Mouse (Mus musculus): Measurements from ENCODE around the gene Tex33. TPM values are rescaled to one million over a fixed set of nuclear protein-coding genes. Genes with fewer than 3 reads are reported as not detected.

Gene Tex33
- polyA plus RNA-seq, 1 experiment, result 0.46 TPM

- Histone ChIP-seq H3K27ac (ENCODE audit: control insufficient read depth, insufficient read depth, low read length) (no peak overlapping the region), H3K4me3 (ENCODE audit: control insufficient read depth, insufficient read depth, low read length) (no peak overlapping the region), H3K4me1 (replicated peaks; ENCODE audit: control insufficient read depth, insufficient read depth, low read length) (no peaks in the 10 kb centered on the region), H3K36me3 (ENCODE audit: control insufficient read depth, insufficient read depth, low read length) (no peaks in the 10 kb centered on the region), H3K27me3 (ENCODE audit: control insufficient read depth, insufficient read depth, low read length) (no peaks in the 10 kb centered on the region)
- 84% methylated on average over 4 of the region's 4 CpGs for WGBS
- TF ChIP-seq POLR2A (IDR thresholded peaks at IDR 0.05; ENCODE audit: control insufficient read depth, extremely low read depth, insufficient read depth, low read length, poor library complexity) (no peak), CTCF (IDR thresholded peaks at IDR 0.05; ENCODE audit: borderline replicate concordance, control insufficient read depth, extremely low read depth, insufficient read depth, low read length, poor library complexity) (no peak)
- DNase-seq, result no peak
Measured at GRCm38 (mm10) chr15:78382115-78382514, 13.6 kb downstream of the Tex33 start.

GRCm38 (mm10) chr15:78380741-78381140, 15.0 kb downstream of the Tex33 start:
- 92% methylated on average over 4 of the region's 4 CpGs for WGBS

GRCm38 (mm10) chr15:78380208-78380607, 15.5 kb downstream of the Tex33 start:
- no peak for DNase-seq
- no peak overlapping the region for H3K4me3 ChIP-seq (ENCODE audit: control insufficient read depth, insufficient read depth, low read length)
- no peaks in the 10 kb centered on the region for H3K27me3 ChIP-seq (ENCODE audit: control insufficient read depth, insufficient read depth, low read length)
- 91% methylated on average over 2 of the region's 2 CpGs for WGBS
- H3K36me3 ChIP-seq (ENCODE audit: control insufficient read depth, insufficient read depth, low read length), result no peaks in the 10 kb centered on the region
- TF ChIP-seq POLR2A (IDR thresholded peaks at IDR 0.05; ENCODE audit: control insufficient read depth, extremely low read depth, insufficient read depth, low read length, poor library complexity) (no peak), CTCF (IDR thresholded peaks at IDR 0.05; ENCODE audit: borderline replicate concordance, control insufficient read depth, extremely low read depth, insufficient read depth, low read length, poor library complexity) (no peak)
- H3K4me1 ChIP-seq (replicated peaks; ENCODE audit: control insufficient read depth, insufficient read depth, low read length), result no peaks in the 10 kb centered on the region
- H3K27ac ChIP-seq (ENCODE audit: control insufficient read depth, insufficient read depth, low read length), result no peak overlapping the region

More at GRCm38 (mm10) chr15:78380741-78381140, 15.0 kb downstream of the Tex33 start:
- Histone ChIP-seq H3K27me3 (ENCODE audit: control insufficient read depth, insufficient read depth, low read length) (no peaks in the 10 kb centered on the region), H3K4me1 (replicated peaks; ENCODE audit: control insufficient read depth, insufficient read depth, low read length) (no peaks in the 10 kb centered on the region), H3K4me3 (ENCODE audit: control insufficient read depth, insufficient read depth, low read length) (no peak overlapping the region), H3K36me3 (ENCODE audit: control insufficient read depth, insufficient read depth, low read length) (no peaks in the 10 kb centered on the region), H3K27ac (ENCODE audit: control insufficient read depth, insufficient read depth, low read length) (no peak overlapping the region)
- DNase-seq, result no peak
- TF ChIP-seq CTCF (IDR thresholded peaks at IDR 0.05; ENCODE audit: borderline replicate concordance, control insufficient read depth, extremely low read depth, insufficient read depth, low read length, poor library complexity) (no peak), POLR2A (IDR thresholded peaks at IDR 0.05; ENCODE audit: control insufficient read depth, extremely low read depth, insufficient read depth, low read length, poor library complexity) (no peak)

- no peaks in the 10 kb centered on the region for H3K36me3 ChIP-seq (ENCODE audit: control insufficient read depth, insufficient read depth, low read length)
- DNase-seq, result no peak
- no peak overlapping the region for H3K27ac ChIP-seq (ENCODE audit: control insufficient read depth, insufficient read depth, low read length)
- TF ChIP-seq CTCF (IDR thresholded peaks at IDR 0.05; ENCODE audit: borderline replicate concordance, control insufficient read depth, extremely low read depth, insufficient read depth, low read length, poor library complexity) (no peak), POLR2A (IDR thresholded peaks at IDR 0.05; ENCODE audit: control insufficient read depth, extremely low read depth, insufficient read depth, low read length, poor library complexity) (no peak)
- no peaks in the 10 kb centered on the region for H3K27me3 ChIP-seq (ENCODE audit: control insufficient read depth, insufficient read depth, low read length)
- WGBS, result 86% methylated on average over 10 of the region's 10 CpGs
- no peak overlapping the region for H3K4me3 ChIP-seq (ENCODE audit: control insufficient read depth, insufficient read depth, low read length)
- H3K4me1 ChIP-seq (replicated peaks; ENCODE audit: control insufficient read depth, insufficient read depth, low read length), result no peaks in the 10 kb centered on the region
Measured at GRCm38 (mm10) chr15:78378556-78378955, 17.2 kb downstream of the Tex33 start.

- no peak for DNase-seq
- TF ChIP-seq CTCF (IDR thresholded peaks at IDR 0.05; ENCODE audit: borderline replicate concordance, control insufficient read depth, extremely low read depth, insufficient read depth, low read length, poor library complexity) (no peak), POLR2A (IDR thresholded peaks at IDR 0.05; ENCODE audit: control insufficient read depth, extremely low read depth, insufficient read depth, low read length, poor library complexity) (no peak)
- no peak overlapping the region for H3K4me3 ChIP-seq (ENCODE audit: control insufficient read depth, insufficient read depth, low read length)
- WGBS, result 94% methylated on average over 10 of the region's 10 CpGs
- no peak overlapping the region for H3K27ac ChIP-seq (ENCODE audit: control insufficient read depth, insufficient read depth, low read length)
- H3K4me1 ChIP-seq (replicated peaks; ENCODE audit: control insufficient read depth, insufficient read depth, low read length), result no peaks in the 10 kb centered on the region
- no peaks in the 10 kb centered on the region for H3K36me3 ChIP-seq (ENCODE audit: control insufficient read depth, insufficient read depth, low read length)
- no peaks in the 10 kb centered on the region for H3K27me3 ChIP-seq (ENCODE audit: control insufficient read depth, insufficient read depth, low read length)
Measured at GRCm38 (mm10) chr15:78377859-78378258, 17.9 kb downstream of the Tex33 start.

GRCm38 (mm10) chr15:78374204-78374603, 21.5 kb downstream of the Tex33 start:
- no peak for TF ChIP-seq CTCF (IDR thresholded peaks at IDR 0.05; ENCODE audit: borderline replicate concordance, control insufficient read depth, extremely low read depth, insufficient read depth, low read length, poor library complexity)
- TF ChIP-seq POLR2A (IDR thresholded peaks at IDR 0.05; ENCODE audit: control insufficient read depth, extremely low read depth, insufficient read depth, low read length, poor library complexity), result no peak
- 87% methylated on average over 3 of the region's 3 CpGs for WGBS
- DNase-seq, result no peak
- Histone ChIP-seq H3K4me3 (ENCODE audit: control insufficient read depth, insufficient read depth, low read length) (no peak overlapping the region), H3K36me3 (ENCODE audit: control insufficient read depth, insufficient read depth, low read length) (no peaks in the 10 kb centered on the region), H3K4me1 (replicated peaks; ENCODE audit: control insufficient read depth, insufficient read depth, low read length) (no peaks in the 10 kb centered on the region), H3K27ac (ENCODE audit: control insufficient read depth, insufficient read depth, low read length) (no peak overlapping the region), H3K27me3 (ENCODE audit: control insufficient read depth, insufficient read depth, low read length) (no peaks in the 10 kb centered on the region)

- H3K36me3 ChIP-seq (ENCODE audit: control insufficient read depth, insufficient read depth, low read length), result no peaks in the 10 kb centered on the region
- H3K4me3 ChIP-seq (ENCODE audit: control insufficient read depth, insufficient read depth, low read length), result no peak overlapping the region
- no peaks in the 10 kb centered on the region for H3K27me3 ChIP-seq (ENCODE audit: control insufficient read depth, insufficient read depth, low read length)
- 83% methylated on average over 3 of the region's 3 CpGs for WGBS
- TF ChIP-seq POLR2A (IDR thresholded peaks at IDR 0.05; ENCODE audit: control insufficient read depth, extremely low read depth, insufficient read depth, low read length, poor library complexity) (no peak), CTCF (IDR thresholded peaks at IDR 0.05; ENCODE audit: borderline replicate concordance, control insufficient read depth, extremely low read depth, insufficient read depth, low read length, poor library complexity) (no peak)
- no peak for DNase-seq
- no peak overlapping the region for H3K27ac ChIP-seq (ENCODE audit: control insufficient read depth, insufficient read depth, low read length)
- peaks cover 6% of the 10 kb centered on the region for H3K4me1 ChIP-seq (replicated peaks; ENCODE audit: control insufficient read depth, insufficient read depth, low read length)
Measured at GRCm38 (mm10) chr15:78372796-78373195, 22.9 kb downstream of the Tex33 start.
